Mouse (Mus musculus): Measurements from ENCODE around the gene Tacc2. TPM values are rescaled to one million over a fixed set of nuclear protein-coding genes. Genes with fewer than 3 reads are reported as not detected.
"Not testable (repeated sequence)": the region's sequence is repeated elsewhere in the genome, so short reads cannot be mapped to it uniquely, and the experiment has no call there.

Gene Tacc2
- 72.2 and 78.4 TPM in 2 replicates for polyA plus RNA-seq (2012; rRNA removed)

DNA sequence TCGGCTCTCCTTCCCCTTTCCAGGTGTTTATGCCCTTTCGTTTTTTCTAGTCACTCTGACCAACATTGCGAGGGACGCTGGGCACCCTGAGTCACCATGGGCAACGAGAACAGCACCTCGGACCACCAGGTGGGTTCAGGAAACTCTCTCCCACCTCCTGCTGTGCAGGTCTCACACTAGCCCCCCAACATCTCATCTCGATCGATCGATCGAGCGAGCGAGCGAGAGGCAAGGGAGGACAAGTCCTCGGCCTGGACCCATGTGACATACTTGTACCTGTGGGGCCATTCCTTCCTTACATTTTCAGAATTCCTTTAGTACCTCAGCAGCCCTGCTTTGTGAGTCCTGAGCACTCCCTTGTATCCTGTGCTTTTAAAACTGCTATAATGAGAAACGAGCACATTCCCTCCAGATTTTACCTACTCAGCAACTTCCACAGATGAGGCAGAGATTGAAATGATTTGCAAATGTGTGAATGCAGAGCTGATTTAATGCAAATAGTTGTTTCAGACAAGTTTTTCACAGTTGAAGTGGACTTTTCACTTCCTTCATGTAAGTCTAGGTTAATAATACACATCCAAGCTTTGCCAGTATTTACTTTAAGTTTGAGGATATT is at the start of gene Tacc2:
Tacc2 (plus strand) TSS at position 51 of the 616 bp plus-strand sequence.
- Histone ChIP-seq H3K27me3 (replicated peaks; ENCODE audit: control insufficient read depth, insufficient read depth, low read length) (no peaks in the 10 kb centered on the region), H3K4me3 (ENCODE audit: insufficient read depth, low read depth, low read length) (peak within 1 kb of the TSS; percentile 72), H3K36me3 (ENCODE audit: control insufficient read depth, insufficient read depth, low read length) (no peaks in the 10 kb centered on the region), H3K27ac (ENCODE audit: insufficient read depth, low read depth, low read length) (peak within 1 kb of the TSS; percentile 99), H3K4me1 (ENCODE audit: control insufficient read depth, insufficient read depth, low read length) (peaks cover 12% of the 10 kb centered on the region)
- TF ChIP-seq POLR2A (IDR thresholded peaks at IDR 0.05; ENCODE audit: low read depth, low read length), result no peak
- TF ChIP-seq CTCF (conservative IDR thresholded peaks at IDR 0.05; ENCODE audit: insufficient read depth, insufficient read length, low read depth, low read length), result no peak
- DNase-seq, result no peak
- WGBS, result 32% methylated on average over 15 of the region's 15 CpGs

DNA sequence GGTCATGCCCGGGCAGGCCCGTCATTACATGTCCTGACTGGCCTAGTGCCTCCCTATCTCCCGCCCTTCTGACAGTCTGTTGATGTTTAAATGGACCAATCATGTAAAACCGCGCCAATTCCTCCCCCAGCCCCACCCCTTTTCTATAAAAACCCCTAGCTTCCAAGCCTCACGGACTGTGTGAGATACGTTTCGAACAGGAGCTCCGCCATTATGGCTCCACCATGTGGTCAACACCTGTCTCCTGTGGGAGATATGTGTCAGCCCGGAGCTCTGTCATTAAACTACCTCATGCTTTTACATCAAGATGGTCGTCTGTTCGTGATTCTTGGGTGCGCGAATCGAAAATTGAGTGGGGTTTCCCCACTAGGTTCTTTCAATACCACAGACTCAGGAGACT is 46.1 kb upstream of the Tacc2 start:
- H3K27ac ChIP-seq (ENCODE audit: insufficient read depth, low read depth, low read length); DNase-seq; H3K4me3 ChIP-seq (ENCODE audit: insufficient read depth, low read depth, low read length); H3K27me3 ChIP-seq (replicated peaks; ENCODE audit: control insufficient read depth, insufficient read depth, low read length); H3K4me1 ChIP-seq (ENCODE audit: control insufficient read depth, insufficient read depth, low read length); H3K36me3 ChIP-seq (ENCODE audit: control insufficient read depth, insufficient read depth, low read length): not testable (repeated sequence)
- 91% methylated on average over 15 of the region's 15 CpGs for WGBS

DNA sequence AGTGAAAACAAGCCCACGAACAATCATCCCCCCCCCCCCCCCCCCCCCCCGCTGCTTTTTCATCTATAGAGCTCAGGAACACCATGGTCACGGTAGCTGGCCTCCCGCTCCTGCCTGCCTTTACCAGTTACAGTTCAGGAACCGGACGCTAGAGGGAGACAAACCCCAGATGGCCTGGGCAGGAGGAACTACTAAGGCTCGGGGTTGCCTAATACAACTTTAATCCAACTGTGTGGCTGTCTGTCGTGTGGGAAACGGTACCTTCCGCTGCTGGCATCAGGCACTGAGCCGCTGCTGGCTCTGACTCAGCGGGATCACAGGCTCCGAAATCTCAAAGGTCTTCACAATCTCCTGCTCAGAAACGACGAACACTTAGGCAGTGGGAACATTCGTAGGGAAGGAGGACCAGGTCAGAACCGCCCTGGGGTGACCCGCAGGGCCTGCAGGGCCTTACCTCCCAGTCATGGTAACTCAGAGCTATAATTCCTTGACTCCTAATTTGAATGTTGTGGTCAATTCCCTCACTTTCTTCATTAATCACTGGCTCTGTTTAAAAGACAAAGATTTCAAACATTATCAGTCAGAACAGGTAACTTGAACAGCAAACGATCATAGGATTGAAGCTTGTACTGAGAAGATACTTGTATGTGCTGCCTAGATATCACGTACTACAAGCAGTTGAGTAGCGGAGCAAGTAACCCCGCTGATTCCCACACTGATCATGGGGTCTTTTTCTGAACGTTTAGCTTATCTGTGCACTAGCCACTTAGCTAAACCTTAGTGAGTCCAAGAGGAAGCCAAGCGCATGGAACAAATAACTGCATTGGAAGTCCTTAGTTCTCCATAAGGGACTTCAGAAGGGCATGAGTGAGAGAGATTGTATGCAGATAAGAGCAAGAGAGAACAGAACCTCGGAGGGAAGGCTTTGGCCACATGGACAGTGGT is 43.6 kb upstream of the Tacc2 start:
- peaks cover 13% of the 10 kb centered on the region for H3K36me3 ChIP-seq (ENCODE audit: control insufficient read depth, insufficient read depth, low read length)
- peak overlapping the region; percentile 12; the same call in 1 of the 2 replicates for H3K27ac ChIP-seq (ENCODE audit: insufficient read depth, low read depth, low read length)
- H3K4me3 ChIP-seq (ENCODE audit: insufficient read depth, low read depth, low read length), result no peak overlapping the region
- DNase-seq, result peak; percentile 94
- 33% methylated on average over 25 of the region's 25 CpGs for WGBS
- peaks cover 6% of the 10 kb centered on the region; the same call in 1 of the 2 replicates for H3K4me1 ChIP-seq (ENCODE audit: control insufficient read depth, insufficient read depth, low read length)
- H3K27me3 ChIP-seq (replicated peaks; ENCODE audit: control insufficient read depth, insufficient read depth, low read length), result no peaks in the 10 kb centered on the region
- TF ChIP-seq POLR2A (IDR thresholded peaks at IDR 0.05; ENCODE audit: low read depth, low read length) (no peak), CTCF (conservative IDR thresholded peaks at IDR 0.05; ENCODE audit: insufficient read depth, insufficient read length, low read depth, low read length) (peak; percentile 97)

DNA sequence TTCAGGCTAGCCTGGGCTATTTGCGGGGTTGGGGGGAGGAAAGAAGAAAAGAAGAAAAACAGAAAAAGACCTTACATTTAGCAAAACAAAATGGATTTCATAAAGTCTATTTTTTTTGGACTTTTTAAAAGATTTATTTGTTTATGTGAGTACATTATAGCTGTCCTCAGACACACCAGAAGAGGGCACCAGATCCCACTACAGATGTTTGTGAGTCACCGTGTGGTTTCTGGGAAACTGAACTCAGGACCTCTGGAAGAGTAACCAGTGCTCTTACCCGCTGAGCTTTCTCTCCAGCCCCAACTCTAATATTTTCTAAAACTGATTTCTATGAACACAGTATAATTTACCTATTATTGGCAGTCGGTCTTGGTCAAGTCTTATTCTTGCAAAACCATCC is 42.1 kb upstream of the Tacc2 start:
- no peaks in the 10 kb centered on the region for H3K27me3 ChIP-seq (replicated peaks; ENCODE audit: control insufficient read depth, insufficient read depth, low read length)
- H3K4me3 ChIP-seq (ENCODE audit: insufficient read depth, low read depth, low read length), result no peak overlapping the region
- peaks cover 6% of the 10 kb centered on the region; the same call in 1 of the 2 replicates for H3K4me1 ChIP-seq (ENCODE audit: control insufficient read depth, insufficient read depth, low read length)
- 71% methylated on average over 4 of the region's 4 CpGs for WGBS
- TF ChIP-seq POLR2A (IDR thresholded peaks at IDR 0.05; ENCODE audit: low read depth, low read length), result no peak
- TF ChIP-seq CTCF (conservative IDR thresholded peaks at IDR 0.05; ENCODE audit: insufficient read depth, insufficient read length, low read depth, low read length), result 0 out of 2 replicates have a peak, but pooled peaks have one; percentile 20
- peaks cover 13% of the 10 kb centered on the region for H3K36me3 ChIP-seq (ENCODE audit: control insufficient read depth, insufficient read depth, low read length)
- H3K27ac ChIP-seq (ENCODE audit: insufficient read depth, low read depth, low read length), result no peak overlapping the region
- no peak for DNase-seq

DNA sequence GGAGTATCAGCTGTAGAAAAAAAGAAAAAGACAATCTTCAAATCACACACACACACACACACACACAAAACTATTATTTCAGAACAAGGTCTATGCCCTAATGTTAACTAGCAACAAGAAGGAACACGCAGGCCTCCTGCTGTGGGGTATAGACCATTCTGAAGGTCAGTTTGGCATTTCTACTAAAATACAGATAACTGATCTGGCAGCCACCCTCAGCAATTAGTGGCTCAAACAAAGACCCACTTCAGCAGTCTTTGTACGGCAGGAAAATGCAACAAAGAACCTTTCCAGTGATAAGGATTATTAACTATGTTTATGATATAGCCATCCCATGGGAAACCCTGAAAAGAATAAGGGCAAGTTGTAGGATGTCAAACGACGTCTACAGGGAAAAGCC is 40.2 kb upstream of the Tacc2 start:
- peaks cover 6% of the 10 kb centered on the region; the same call in 1 of the 2 replicates for H3K4me1 ChIP-seq (ENCODE audit: control insufficient read depth, insufficient read depth, low read length)
- TF ChIP-seq CTCF (conservative IDR thresholded peaks at IDR 0.05; ENCODE audit: insufficient read depth, insufficient read length, low read depth, low read length), result no peak
- TF ChIP-seq POLR2A (IDR thresholded peaks at IDR 0.05; ENCODE audit: low read depth, low read length), result no peak
- H3K36me3 ChIP-seq (ENCODE audit: control insufficient read depth, insufficient read depth, low read length), result peaks cover 9% of the 10 kb centered on the region
- H3K27ac ChIP-seq (ENCODE audit: insufficient read depth, low read depth, low read length), result no peak overlapping the region
- WGBS, result 85% methylated on average over 4 of the region's 4 CpGs
- DNase-seq, result no peak
- no peaks in the 10 kb centered on the region for H3K27me3 ChIP-seq (replicated peaks; ENCODE audit: control insufficient read depth, insufficient read depth, low read length)
- no peak overlapping the region for H3K4me3 ChIP-seq (ENCODE audit: insufficient read depth, low read depth, low read length)

DNA sequence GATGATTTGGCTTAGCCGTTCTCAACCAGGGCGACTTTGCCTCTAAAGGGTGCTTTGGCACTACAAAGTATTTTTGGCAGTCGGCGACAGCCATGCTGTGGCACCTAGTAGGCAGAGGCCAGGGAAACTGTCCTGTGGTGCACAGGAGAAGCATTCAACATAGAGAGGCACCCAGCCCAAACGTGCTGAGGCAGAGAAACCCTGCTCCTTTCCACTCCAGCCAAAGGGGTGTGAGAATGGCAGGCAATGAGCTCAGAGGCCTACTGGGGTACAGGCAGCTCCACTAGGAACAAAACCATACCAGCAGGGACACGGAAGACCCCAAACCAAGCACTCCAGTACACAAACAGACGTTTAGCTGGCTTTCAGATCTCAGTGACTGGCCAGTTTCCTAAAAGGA is 37.1 kb upstream of the Tacc2 start:
- DNase-seq, result no peak
- Histone ChIP-seq H3K27me3 (replicated peaks; ENCODE audit: control insufficient read depth, insufficient read depth, low read length) (no peaks in the 10 kb centered on the region), H3K36me3 (ENCODE audit: control insufficient read depth, insufficient read depth, low read length) (peaks cover 8% of the 10 kb centered on the region), H3K4me1 (ENCODE audit: control insufficient read depth, insufficient read depth, low read length) (no peaks in the 10 kb centered on the region), H3K27ac (ENCODE audit: insufficient read depth, low read depth, low read length) (no peak overlapping the region), H3K4me3 (ENCODE audit: insufficient read depth, low read depth, low read length) (no peak overlapping the region)
- 86% methylated on average over 7 of the region's 7 CpGs for WGBS
- no peak for TF ChIP-seq CTCF (conservative IDR thresholded peaks at IDR 0.05; ENCODE audit: insufficient read depth, insufficient read length, low read depth, low read length)
- TF ChIP-seq POLR2A (IDR thresholded peaks at IDR 0.05; ENCODE audit: low read depth, low read length), result no peak

DNA sequence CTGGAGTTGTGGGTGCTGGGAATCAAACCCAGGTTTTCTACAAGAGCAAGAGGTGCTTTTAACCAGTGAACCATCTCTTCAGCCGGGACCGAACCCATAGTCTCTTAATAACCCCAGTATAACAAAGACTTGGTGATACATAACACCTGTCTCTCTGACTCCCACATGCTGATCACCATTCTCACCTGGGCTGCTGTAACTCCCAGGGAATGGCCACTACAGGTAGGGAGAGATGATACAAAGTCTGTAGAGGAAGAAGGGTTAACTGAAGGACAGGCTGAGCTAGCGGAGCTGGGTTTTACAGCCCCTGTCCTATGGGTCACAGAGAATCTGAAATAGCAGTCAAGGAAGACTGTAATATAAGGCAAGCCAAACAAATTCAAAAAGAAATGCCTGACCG is 34.1 kb upstream of the Tacc2 start:
- TF ChIP-seq CTCF (conservative IDR thresholded peaks at IDR 0.05; ENCODE audit: insufficient read depth, insufficient read length, low read depth, low read length), result no peak
- no peak for TF ChIP-seq POLR2A (IDR thresholded peaks at IDR 0.05; ENCODE audit: low read depth, low read length)
- Histone ChIP-seq H3K4me1 (ENCODE audit: control insufficient read depth, insufficient read depth, low read length) (peaks cover 3% of the 10 kb centered on the region; the same call in 1 of the 2 replicates), H3K27ac (ENCODE audit: insufficient read depth, low read depth, low read length) (no peak overlapping the region), H3K4me3 (ENCODE audit: insufficient read depth, low read depth, low read length) (no peak overlapping the region), H3K27me3 (replicated peaks; ENCODE audit: control insufficient read depth, insufficient read depth, low read length) (no peaks in the 10 kb centered on the region), H3K36me3 (ENCODE audit: control insufficient read depth, insufficient read depth, low read length) (no peaks in the 10 kb centered on the region; the same call in 1 of the 2 replicates)
- 88% methylated on average over 4 of the region's 4 CpGs for WGBS
- no peak for DNase-seq

Data from kidney, adult 2 months (tissue).